Mouse (Mus musculus): Measurements from ENCODE around the gene Gm49403.

GRCm38 (mm10) chr19:8926766-8927165 lies 43.0 kb downstream of the Gm49403 start:
- no peak for TF ChIP-seq POLR2A (IDR thresholded peaks at IDR 0.05; ENCODE audit: insufficient read depth, low read length)
- no peak for TF ChIP-seq CTCF (IDR thresholded peaks at IDR 0.05; ENCODE audit: low read depth, low read length)
